Mouse (Mus musculus) ES-E14 (cell line): ENCODE results near the gene Kcns3.

ENCODE experiments used
- CHD2 ChIP-seq: IDR thresholded peaks from 2 replicates; pipeline ENCODE4 v1.6.1; 2014; ENCODE audit warnings: mild to moderate bottlenecking, low read depth, low read length, inconsistent platforms
- HCFC1 ChIP-seq: IDR thresholded peaks from 2 replicates; pipeline ENCODE4 v1.6.1; 2012; ENCODE audit warnings: low read length, inconsistent platforms, borderline replicate concordance; ENCODE audit not compliant: insufficient read depth
- MAFK ChIP-seq: IDR thresholded peaks from 2 replicates; pipeline ENCODE4 v1.6.1; 2014; ENCODE audit warnings: mild to moderate bottlenecking, low read depth, low read length, inconsistent platforms; ENCODE audit not compliant: insufficient read depth
- ZC3H11A ChIP-seq: IDR thresholded peaks from 2 replicates; pipeline ENCODE4 v1.6.1; 2012; ENCODE audit warnings: low read depth, mild to moderate bottlenecking, inconsistent platforms, low read length, borderline replicate concordance
- ZNF384 ChIP-seq: IDR thresholded peaks from 2 replicates; pipeline ENCODE4 v1.6.1; 2012; ENCODE audit warnings: low read depth, low read length, inconsistent platforms

DNA sequence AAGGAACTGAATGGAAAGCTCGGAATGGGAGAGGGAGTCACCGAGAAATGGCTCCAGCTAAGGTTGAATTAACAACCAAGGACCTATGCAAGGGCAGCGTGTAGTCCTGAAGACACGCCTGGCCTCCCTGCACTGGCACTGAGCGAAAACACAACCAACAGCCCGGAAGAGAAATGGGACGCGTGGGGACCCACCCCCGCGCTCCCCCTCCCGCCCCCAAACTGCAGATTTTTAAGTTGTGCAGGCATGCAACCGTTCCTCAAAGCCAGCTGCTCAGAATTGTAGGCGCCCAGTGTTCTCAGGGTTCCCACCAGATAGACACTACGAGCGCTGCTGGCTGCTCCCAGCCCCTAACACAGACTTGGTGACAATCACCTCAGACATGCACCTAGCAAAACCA is at the start of gene Kcns3:
- TF ChIP-seq ZNF384 (no peak), ZC3H11A (no peak), MAFK (no peak), CHD2 (no peak), HCFC1 (no peak)
